Mouse (Mus musculus) heart, embryonic 16.5 days (tissue): Measurements from ENCODE around the gene Rad17. TPM values are rescaled to one million over a fixed set of nuclear protein-coding genes. Genes with fewer than 3 reads are reported as not detected.

ENCODE experiments used
- polyA plus RNA-seq: library from polyadenylated mRNA; unstranded; fragments of >200 nt; fragmentation: Nextera tagmentation; extraction: Ambion mirVana; gene quantifications from 2 replicates; pipeline ENCODE4 v1.2.1, GENCODE M21; 2015

The Rad17 gene
- polyA plus RNA-seq, 1 experiment from 2014 or later: 23.2 TPM

Other genes with a start within 250 kb of the Rad17 start
- gene Naip1, start 198.2 kb downstream of the Rad17 start, polyA plus RNA-seq: 0.08 TPM in 1 of 2 replicates, not detected in the other
- gene Gtf2h2, start 158.5 kb downstream of the Rad17 start, polyA plus RNA-seq: 42.0 and 44.3 TPM in 2 replicates
- gene Ocln, start 98.3 kb downstream of the Rad17 start, polyA plus RNA-seq: 2.7 and 4.7 TPM in 2 replicates
- gene Marveld2, start 34.1 kb downstream of the Rad17 start, polyA plus RNA-seq: 1.7 and 2.5 TPM in 2 replicates
- 228 and 262 TPM in 2 replicates for gene Ak6, start 72 bp downstream of the Rad17 start, polyA plus RNA-seq
- 11.7 and 13.0 TPM in 2 replicates for gene Taf9, start 528 bp upstream of the Rad17 start, polyA plus RNA-seq
- gene Ccdc125, start 18.7 kb upstream of the Rad17 start, polyA plus RNA-seq: 3.5 and 4.1 TPM in 2 replicates
- 64.4 and 67.7 TPM in 2 replicates for gene Cdk7, start 79.9 kb upstream of the Rad17 start, polyA plus RNA-seq
- 246 and 254 TPM in 2 replicates for gene Mrps36, start 93.6 kb upstream of the Rad17 start, polyA plus RNA-seq
- 14.6 and 16.7 TPM in 2 replicates for gene Cenph, start 124.8 kb upstream of the Rad17 start, polyA plus RNA-seq
- 187 and 205 TPM in 2 replicates for gene Ccnb1, start 135.5 kb upstream of the Rad17 start, polyA plus RNA-seq
- gene Slc30a5, start 182.4 kb upstream of the Rad17 start, polyA plus RNA-seq: 34.1 and 36.3 TPM in 2 replicates